In the genomic region with DNA sequence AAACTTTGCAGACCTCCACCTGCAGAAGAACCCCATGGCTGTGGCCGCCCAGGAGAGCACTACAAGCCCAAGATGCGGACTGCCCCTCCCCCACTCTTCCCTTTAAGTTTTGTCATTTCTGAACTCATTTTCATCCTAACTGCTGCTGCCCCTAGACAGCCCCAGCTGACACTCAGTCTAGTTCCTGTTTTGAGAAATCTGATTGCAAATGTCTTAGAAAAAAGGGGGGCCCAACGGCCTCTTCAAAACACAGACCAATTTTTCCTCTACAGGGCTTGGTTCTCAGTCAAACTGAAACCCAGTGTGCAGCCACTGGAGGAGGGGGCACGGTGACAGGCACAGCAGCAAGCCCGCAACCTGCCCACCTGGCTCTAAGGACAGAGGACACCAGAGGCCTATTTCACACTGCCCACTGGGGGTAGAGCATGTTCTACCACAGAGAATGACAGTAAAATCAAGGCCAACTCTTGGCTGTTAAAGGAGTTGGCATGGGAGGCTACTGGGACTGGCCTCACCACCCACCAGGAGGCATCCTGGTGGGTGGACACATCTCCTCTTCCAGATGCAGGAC, we compare ENCODE assay signal across 8 mouse cellular contexts. TPM values are rescaled to one million over a fixed set of nuclear protein-coding genes. Genes with fewer than 3 reads are reported as not detected.
DNase-seq lines count a peak whose midpoint lies in the region; ATAC-seq and TF ChIP-seq lines count a peak whose summit lies in the region.

No protein-coding gene starts in this region.

- H3K27me3 ChIP-seq in heart, embryonic 16.5 days (ENCODE audit: control insufficient read depth, insufficient read depth, low read length), result no peaks in the 10 kb centered on the region
- H3K27me3 ChIP-seq in liver, postnatal 0 days (ENCODE audit: insufficient read depth, low read length), result no peaks in the 10 kb centered on the region

- 3% methylated on average over 5 of the region's 5 CpGs for WGBS in bone marrow, adult 2 months
- WGBS in heart, embryonic 16.5 days, result 64% methylated on average over 5 of the region's 5 CpGs
- 33% methylated on average over 5 of the region's 5 CpGs for WGBS in liver, postnatal 0 days (ENCODE audit: insufficient replicate concordance)

- DNase-seq in cerebellum, adult 11-12 months, result peak; percentile 71
- DNase-seq in cerebellum, adult 11 months, result no peak
- DNase-seq in liver, postnatal 0 days, result peak; percentile 54
- DNase-seq in skeletal muscle tissue, adult 2 months (ENCODE audit: low read depth, low spot score), result peak; percentile 38
- no peak for DNase-seq in gastrocnemius, adult 8-10 months (ENCODE audit: low spot score in 2 of 2)
- DNase-seq in layer of hippocampus, postnatal 10 days (ENCODE audit: low spot score in 2 of 2), result no peak

- H3K9ac ChIP-seq in heart, embryonic 16.5 days (ENCODE audit: low read length), result peak overlapping the region; percentile 99
- H3K9ac ChIP-seq in liver, postnatal 0 days (replicated peaks), result peak overlapping the region; percentile 99

- no peaks in the 10 kb centered on the region for H3K9me3 ChIP-seq in heart, embryonic 16.5 days (replicated peaks; ENCODE audit: control insufficient read depth, low read length)
- no peaks in the 10 kb centered on the region for H3K9me3 ChIP-seq in liver, postnatal 0 days (ENCODE audit: low read length)

- TF ChIP-seq EP300 in liver, postnatal 0 days (IDR thresholded peaks at IDR 0.05; ENCODE audit: low read depth), result no peak

- H3K27ac ChIP-seq in bone marrow, adult 2 months (ENCODE audit: control insufficient read depth, insufficient read depth, low read depth, low read length, poor library complexity), result peak overlapping the region; percentile 94
- peak overlapping the region; percentile 86 for H3K27ac ChIP-seq in heart, embryonic 16.5 days (ENCODE audit: low read length)
- peak overlapping the region; percentile 88 for H3K27ac ChIP-seq in liver, postnatal 0 days (ENCODE audit: low read depth)

- no peaks in the 10 kb centered on the region for H3K36me3 ChIP-seq in heart, embryonic 16.5 days (ENCODE audit: control insufficient read depth, insufficient read depth)
- H3K36me3 ChIP-seq in liver, postnatal 0 days (replicated peaks; ENCODE audit: insufficient read depth, low read length), result no peaks in the 10 kb centered on the region; the same call in 1 of the 2 replicates

- peaks cover 8% of the 10 kb centered on the region; the same call in 1 of the 2 replicates for H3K4me1 ChIP-seq in bone marrow, adult 2 months (ENCODE audit: control insufficient read depth, insufficient read depth, low read length)
- peaks cover 58% of the 10 kb centered on the region for H3K4me1 ChIP-seq in heart, embryonic 16.5 days (ENCODE audit: control insufficient read depth, insufficient read depth, low read length)
- H3K4me1 ChIP-seq in liver, postnatal 0 days (ENCODE audit: insufficient read depth), result peaks cover 47% of the 10 kb centered on the region

- ATAC-seq in heart, embryonic 16.5 days (replicated peaks; ENCODE audit: extremely low read depth, insufficient read depth, low FRiP score), result no peak
- no peak for ATAC-seq in liver, postnatal 0 days

- peak overlapping the region; percentile 66 for H3K4me2 ChIP-seq in heart, embryonic 16.5 days (ENCODE audit: low read depth, low read length)
- H3K4me2 ChIP-seq in liver, postnatal 0 days (ENCODE audit: low read depth, low read length), result peak overlapping the region; percentile 87

- peak overlapping the region; percentile 84 for H3K4me3 ChIP-seq in bone marrow, adult 2 months (replicated peaks; ENCODE audit: control insufficient read depth, low read depth, low read length)
- peak overlapping the region; percentile 97 for H3K4me3 ChIP-seq in heart, embryonic 16.5 days (ENCODE audit: low read length)
- H3K4me3 ChIP-seq in liver, postnatal 0 days (ENCODE audit: low read depth, low read length), result peak overlapping the region; percentile 92

- TF ChIP-seq POLR2A in bone marrow, adult 2 months (IDR thresholded peaks at IDR 0.05; ENCODE audit: borderline replicate concordance, control insufficient read depth, low read depth, low read length), result peak; percentile 71; the same call in 1 of the 2 replicates

- TF ChIP-seq CTCF in bone marrow, adult 2 months (IDR thresholded peaks at IDR 0.05; ENCODE audit: control insufficient read depth, insufficient read depth, low read length), result no peak
- no peak for TF ChIP-seq CTCF in liver, postnatal 0 days (IDR thresholded peaks at IDR 0.05; ENCODE audit: low read depth)

RNA-seq across cellular contexts. Expression of a gene that starts 1.7 kb away (rescaled TPM):
- 153 and 243 TPM in 2 replicates for polyA plus RNA-seq in bone marrow, adult 2 months (2011; ENCODE audit: insufficient read depth, insufficient read length, low replicate concordance, missing spikeins)
- polyA plus RNA-seq in heart, embryonic 16.5 days (2015; fragmentation: Nextera tagmentation; extraction: Ambion mirVana), result 11.8 and 15.5 TPM in 2 replicates
- 11.9 and 14.8 TPM in 2 replicates for polyA plus RNA-seq in liver, postnatal 0 days (2015; fragmentation: Nextera tagmentation; extraction: Ambion mirVana)
- 10 to 100 TPM; 55.7 to 65.2 (median 62.1) TPM for total RNA-seq in gastrocnemius, adult 8-10 months (2022)
- total RNA-seq in layer of hippocampus, postnatal 10 days (2021), result 100 to 1,000 TPM; 141 to 147 TPM

RNA-seq across cellular contexts. Expression of a gene that starts 21.4 kb away (rescaled TPM):
- polyA plus RNA-seq in bone marrow, adult 2 months (2011; ENCODE audit: insufficient read depth, insufficient read length, low replicate concordance, missing spikeins), result 8.4 and 53.2 TPM in 2 replicates
- 1.4 and 2.4 TPM in 2 replicates for polyA plus RNA-seq in heart, embryonic 16.5 days (2015; fragmentation: Nextera tagmentation; extraction: Ambion mirVana)
- polyA plus RNA-seq in liver, postnatal 0 days (2015; fragmentation: Nextera tagmentation; extraction: Ambion mirVana), result 0.54 and 0.92 TPM in 2 replicates
- total RNA-seq in gastrocnemius, adult 8-10 months (2022), result under 1 TPM in 1 of 4 experiments, not detected in 3; 0.63 TPM
- total RNA-seq in layer of hippocampus, postnatal 10 days (2021), result 10 to 100 TPM; 76.3 to 89.4 TPM

RNA-seq across cellular contexts. Expression of a gene that starts 35.4 kb away (rescaled TPM):
- 16.9 and 20.7 TPM in 2 replicates for polyA plus RNA-seq in bone marrow, adult 2 months (2011; ENCODE audit: insufficient read depth, insufficient read length, low replicate concordance, missing spikeins)
- 8.3 and 11.6 TPM in 2 replicates for polyA plus RNA-seq in heart, embryonic 16.5 days (2015; fragmentation: Nextera tagmentation; extraction: Ambion mirVana)
- 3.3 and 3.4 TPM in 2 replicates for polyA plus RNA-seq in liver, postnatal 0 days (2015; fragmentation: Nextera tagmentation; extraction: Ambion mirVana)
- total RNA-seq in gastrocnemius, adult 8-10 months (2022), result 1 to 10 TPM; 2.3 to 5.8 (median 2.9) TPM
- 10 to 100 TPM; 49.0 to 66.1 TPM for total RNA-seq in layer of hippocampus, postnatal 10 days (2021)

Comparison
In these comparisons a context has a peak if more than half of its experiments do, and no peak if none do; other contexts are left out.
1. DNase-seq: peak in cerebellum, adult 11-12 months (single experiment), liver, postnatal 0 days (single experiment) and skeletal muscle tissue, adult 2 months (single experiment); none in cerebellum, adult 11 months (single experiment), gastrocnemius, adult 8-10 months (0 of 2) and layer of hippocampus, postnatal 10 days (0 of 2).
2. Peak in every context shown above with its lines, with median percentiles within 50 percentile points of each other: H3K27ac ChIP-seq and H3K4me3 ChIP-seq.